Mouse (Mus musculus) natural killer cell, adult 2 months (primary cell): Measurements from ENCODE around the gene Pkdrej.
"Not testable (repeated sequence)": the region's sequence is repeated elsewhere in the genome, so short reads cannot be mapped to it uniquely, and the experiment has no call there.

Experiments used
- DNase-seq, 2 experiments: peaks; one replicate each; pipeline ENCODE4 v3.0.0; 2022; ENCODE audit warnings: low spot score in 2 of 2

The Pkdrej gene

GRCm38 (mm10) chr15:85821203-85822010, at the start of gene Pkdrej:
Gene Pkdrej, minus strand, starts transcription at chr15:85821734.
- no peak for DNase-seq

GRCm38 (mm10) chr15:85867696-85868095, 46.2 kb upstream of the Pkdrej start:
- peak; percentile 55 to 71 for DNase-seq

- not testable (repeated sequence) for DNase-seq
Observed at GRCm38 (mm10) chr15:85865913-85866312, 44.4 kb upstream of the Pkdrej start.

- DNase-seq: peak; percentile 89 to 91
Observed at GRCm38 (mm10) chr15:85859490-85860031, 38.0 kb upstream of the Pkdrej start, which contains the start of gene Gtse1. Gene Gtse1, plus strand, starts transcription at chr15:85859745.

- DNase-seq: no peak
Observed at GRCm38 (mm10) chr15:85858980-85859489, 37.5 kb upstream of the Pkdrej start.

GRCm38 (mm10) chr15:85851656-85852392, 30.3 kb upstream of the Pkdrej start:
- DNase-seq: no peak

- DNase-seq: no peak
Observed at GRCm38 (mm10) chr15:85845071-85845470, 23.5 kb upstream of the Pkdrej start.

- DNase-seq: no peak
Observed at GRCm38 (mm10) chr15:85841796-85842360, 20.3 kb upstream of the Pkdrej start.

GRCm38 (mm10) chr15:85840983-85841382, 19.4 kb upstream of the Pkdrej start:
- peak in 1 of 2 experiments; percentile 12 for DNase-seq

- no peak for DNase-seq
Observed at GRCm38 (mm10) chr15:85836887-85837286, 15.4 kb upstream of the Pkdrej start.

- DNase-seq: peak in 1 of 2 experiments; percentile 17
Observed at GRCm38 (mm10) chr15:85835335-85835734, 13.8 kb upstream of the Pkdrej start.

GRCm38 (mm10) chr15:85832599-85832998, 11.1 kb upstream of the Pkdrej start:
- DNase-seq: no peak

- peak; percentile 73 to 78 for DNase-seq
Observed at GRCm38 (mm10) chr15:85831954-85832590, 10.5 kb upstream of the Pkdrej start, which contains the start of gene Ttc38. Gene Ttc38, plus strand, starts transcription at chr15:85832306.

GRCm38 (mm10) chr15:85829470-85829869, 7.9 kb upstream of the Pkdrej start:
- DNase-seq: no peak

- DNase-seq: no peak
Observed at GRCm38 (mm10) chr15:85828071-85828470, 6.5 kb upstream of the Pkdrej start.

- no peak for DNase-seq
Observed at GRCm38 (mm10) chr15:85826676-85827075, 5.1 kb upstream of the Pkdrej start.

- no peak for DNase-seq
Observed at GRCm38 (mm10) chr15:85822011-85822359, 451 bp upstream of the Pkdrej start.

GRCm38 (mm10) chr15:85813428-85813827, 8.1 kb downstream of the Pkdrej start:
- no peak for DNase-seq

GRCm38 (mm10) chr15:85811535-85812277, 9.8 kb downstream of the Pkdrej start, which contains the start of gene Cdpf1:
Gene Cdpf1, minus strand, starts transcription at chr15:85811697.
- DNase-seq: peak; percentile 97 to 98

GRCm38 (mm10) chr15:85810806-85811521, 10.6 kb downstream of the Pkdrej start:
- peak; percentile 65 to 67 for DNase-seq
